Mouse (Mus musculus): ENCODE measurements at regions not wholly inside any gene's neighbourhood (a gene's known extent, or its start where the extent isn't known, plus 50 kb on each side); places are given as distances from the start of the nearest gene placed in this dataset.

- no peak for DNase-seq (ENCODE audit: low spot score)
These were observed 759.9 kb upstream of the Fam160b2 start for GRCm38 (mm10) chr14:71359581-71359980.

- DNase-seq (ENCODE audit: low spot score): no peak
These were observed 738.6 kb upstream of the Fam160b2 start for GRCm38 (mm10) chr14:71338219-71338618.

DNA sequence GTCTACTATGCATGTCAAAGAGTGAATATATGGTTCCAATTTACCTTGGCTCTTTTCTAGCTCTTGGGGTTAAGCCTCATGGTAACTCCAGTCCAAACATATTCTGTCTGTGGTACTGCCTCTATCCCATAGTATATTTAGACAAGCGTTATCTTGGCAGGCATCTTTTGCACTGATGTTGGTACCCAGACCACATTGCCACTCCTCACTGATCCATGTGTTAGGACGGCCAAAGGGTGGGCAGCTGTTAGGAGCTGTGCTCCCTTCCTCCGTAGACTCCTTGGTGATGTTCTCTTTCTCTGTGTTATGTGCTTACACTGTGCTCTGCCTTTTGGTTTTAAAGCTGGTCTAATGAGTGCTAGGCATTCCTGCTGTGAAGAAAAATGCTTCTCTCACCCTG lies 737.3 kb upstream of the Fam160b2 start:
- DNase-seq (ENCODE audit: low spot score): no peak

DNA sequence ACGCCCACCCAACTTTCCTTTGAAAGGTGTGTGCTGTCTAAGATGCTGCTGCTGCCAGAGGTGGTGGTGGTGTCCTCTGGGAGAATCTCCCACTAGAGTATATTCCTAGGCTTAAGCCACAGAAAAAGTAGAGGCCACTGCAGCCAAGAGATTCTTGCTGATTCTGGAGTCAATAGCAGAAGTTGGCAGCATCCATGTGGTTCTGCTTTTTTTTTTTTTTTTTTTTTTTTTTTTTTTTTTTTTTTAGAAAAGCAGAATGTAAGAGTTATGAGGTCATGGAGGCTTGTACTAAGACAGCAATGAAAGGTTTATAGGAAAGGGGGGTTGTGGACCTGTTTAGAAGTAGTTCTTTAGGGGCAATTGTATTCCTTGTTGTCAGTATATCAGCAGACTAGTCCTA lies 734.4 kb upstream of the Fam160b2 start:
- DNase-seq (ENCODE audit: low spot score): no peak

DNA sequence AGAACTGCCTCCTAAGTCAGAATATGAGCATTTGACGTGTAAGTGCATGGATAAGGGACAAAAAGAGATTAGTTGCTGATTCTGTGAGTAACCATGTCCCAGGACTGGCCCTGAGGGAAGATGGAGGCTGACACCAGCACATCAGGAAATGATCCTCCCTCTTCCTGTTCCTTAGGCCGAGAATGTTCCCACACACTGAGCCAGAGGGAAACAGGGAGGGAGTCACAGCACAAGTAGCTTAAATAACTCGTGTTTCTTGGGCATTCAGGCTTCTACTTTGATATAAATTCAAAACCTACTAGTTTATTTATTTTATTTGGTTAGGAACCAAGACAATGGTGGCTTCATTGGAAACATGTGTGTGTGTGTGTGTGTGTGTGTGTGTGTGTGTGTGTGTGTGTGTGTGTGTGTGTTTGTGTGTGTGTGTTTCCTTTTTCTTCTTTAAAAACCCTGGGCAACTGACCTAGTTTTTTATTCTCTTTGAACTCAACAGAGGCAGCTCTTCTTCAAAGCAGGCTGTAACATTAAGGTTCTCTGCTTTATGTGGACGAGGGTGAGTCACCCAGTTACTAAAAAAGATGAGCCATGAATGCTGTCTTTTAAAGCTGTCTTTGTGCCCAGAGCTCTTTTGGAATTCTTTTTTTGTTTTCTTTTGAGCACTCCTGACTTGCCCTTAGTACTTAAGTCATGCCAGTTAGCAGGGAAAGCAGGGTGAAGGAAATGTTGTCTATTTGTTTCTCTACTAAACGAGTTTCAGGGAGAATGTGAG lies 730.4 kb upstream of the Fam160b2 start:
- DNase-seq (ENCODE audit: low spot score): no peak

DNA sequence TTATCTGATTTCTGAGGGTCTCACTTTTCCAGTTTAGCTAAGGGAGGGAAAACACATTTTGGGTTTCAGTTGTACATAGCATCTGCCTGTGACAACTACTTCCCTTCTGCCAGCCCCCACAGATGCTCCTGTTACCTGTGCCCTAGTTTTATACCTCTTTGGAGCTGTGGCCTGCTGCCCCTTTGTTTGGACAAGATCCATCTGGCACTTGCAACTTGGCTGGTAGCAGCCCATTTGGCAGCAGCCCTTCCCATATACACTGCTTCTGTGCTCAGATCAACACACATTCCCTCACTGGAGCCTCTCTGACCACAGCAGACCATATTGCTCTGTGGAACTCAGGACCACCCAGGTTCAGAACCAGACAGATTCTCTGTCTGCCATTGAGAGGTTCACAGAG lies 728.0 kb upstream of the Fam160b2 start:
- no peak for DNase-seq (ENCODE audit: low spot score)

DNA sequence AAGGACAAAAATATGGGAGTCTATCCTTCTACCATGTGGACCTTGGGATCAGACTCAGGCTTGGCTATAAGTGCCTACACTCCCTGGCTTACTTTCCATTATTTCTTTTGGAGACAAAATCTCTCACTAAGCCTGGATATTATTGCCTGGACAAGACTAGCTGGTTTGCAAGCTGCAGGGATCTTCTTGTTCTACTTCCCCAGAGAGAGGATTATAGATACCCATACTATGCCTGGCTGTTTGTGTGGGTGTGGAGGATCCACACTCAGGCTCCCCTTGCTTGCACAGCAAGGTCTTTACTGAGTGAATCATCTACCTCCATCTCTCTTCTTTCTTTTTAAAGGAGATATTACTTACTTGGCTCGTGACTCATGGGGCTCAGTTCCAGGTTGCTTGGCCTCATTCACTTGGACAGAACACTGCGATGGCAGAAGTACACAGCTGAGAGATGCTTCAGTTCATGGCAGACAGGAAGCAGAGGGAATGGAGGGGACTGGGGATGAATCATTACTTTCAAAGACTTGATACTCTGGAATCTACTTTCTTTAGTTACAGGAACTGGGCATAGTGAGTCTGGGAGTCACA lies 727.0 kb upstream of the Fam160b2 start:
- no peak for DNase-seq (ENCODE audit: low spot score)

- DNase-seq (ENCODE audit: low spot score): no peak
These were observed 715.6 kb upstream of the Fam160b2 start for GRCm38 (mm10) chr14:71315228-71315627.

GRCm38 (mm10) chr14:71299755-71300154 lies 700.1 kb upstream of the Fam160b2 start:
- no peak for DNase-seq (ENCODE audit: low spot score)

GRCm38 (mm10) chr14:71281568-71281967 lies 681.9 kb upstream of the Fam160b2 start:
- DNase-seq (ENCODE audit: low spot score): no peak

GRCm38 (mm10) chr14:71276309-71276791 lies 676.7 kb upstream of the Fam160b2 start:
- DNase-seq (ENCODE audit: low spot score): no peak

DNA sequence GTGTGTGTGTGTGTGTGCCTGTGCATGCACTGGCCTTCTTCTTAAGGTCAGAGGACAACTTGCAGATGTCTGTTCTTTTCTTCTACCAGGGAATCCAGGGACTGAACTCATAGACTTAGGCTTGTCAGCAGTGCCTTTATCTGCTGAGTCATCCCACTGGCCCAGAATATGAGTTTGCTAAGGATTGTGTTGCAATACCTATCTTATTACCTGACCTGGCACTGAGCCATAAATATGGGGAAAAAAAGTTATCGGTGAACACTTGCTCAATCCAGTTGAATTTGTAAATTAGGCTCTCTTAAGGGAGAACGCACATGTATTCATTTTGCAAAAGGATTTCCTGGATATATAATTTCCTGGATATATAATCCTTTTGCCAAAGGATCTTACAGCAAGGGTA lies 672.8 kb upstream of the Fam160b2 start:
- no peak for DNase-seq (ENCODE audit: low spot score)

DNA sequence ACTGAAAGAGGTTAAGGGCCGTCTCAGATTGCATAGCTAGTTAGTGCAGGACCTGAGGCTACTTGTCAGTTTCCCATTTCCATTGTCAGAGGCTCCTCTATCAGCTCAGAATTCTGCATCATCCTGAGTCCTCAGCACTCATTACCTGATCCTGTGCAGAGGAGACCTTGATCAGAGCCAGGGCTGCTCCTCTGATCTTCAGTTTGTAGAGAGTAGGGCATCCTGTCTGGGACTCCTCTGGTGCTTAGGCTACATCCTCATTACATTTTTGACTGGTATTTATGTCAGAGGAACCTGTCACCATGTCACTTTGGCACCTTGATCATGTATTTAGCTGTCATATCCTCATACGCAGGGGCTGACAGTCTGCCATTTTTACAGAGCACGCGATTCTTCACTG lies 658.0 kb upstream of the Fam160b2 start:
- no peak for DNase-seq (ENCODE audit: low spot score)

GRCm38 (mm10) chr14:71254207-71254606 lies 654.6 kb upstream of the Fam160b2 start:
- no peak for DNase-seq (ENCODE audit: low spot score)

- no peak for DNase-seq (ENCODE audit: low spot score)
These were observed 652.5 kb upstream of the Fam160b2 start for GRCm38 (mm10) chr14:71252136-71252535.

- DNase-seq (ENCODE audit: low spot score): no peak
These were observed 651.5 kb upstream of the Fam160b2 start for GRCm38 (mm10) chr14:71251116-71251515.

- DNase-seq (ENCODE audit: low spot score): no peak
These were observed 649.8 kb upstream of the Fam160b2 start for GRCm38 (mm10) chr14:71249387-71249965.

DNA sequence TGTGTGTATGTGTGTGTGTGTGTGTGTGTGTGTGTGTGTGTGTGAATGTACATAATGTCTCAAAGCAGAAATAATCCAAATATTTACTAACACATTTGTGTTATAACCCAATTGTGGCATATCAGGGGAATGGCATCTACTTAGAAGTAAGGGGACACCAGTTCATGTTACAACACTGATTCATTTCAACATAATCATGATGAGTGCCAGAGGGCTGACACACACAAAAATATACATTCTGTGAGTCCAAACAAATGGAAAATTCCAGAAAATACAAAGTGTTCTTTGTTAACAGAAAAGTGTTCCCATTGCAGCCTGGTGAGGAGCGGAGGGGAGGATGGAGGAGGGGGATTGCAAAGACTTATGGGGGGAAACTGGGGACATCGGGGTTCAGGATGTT lies 648.9 kb upstream of the Fam160b2 start:
- no peak for DNase-seq (ENCODE audit: low spot score)

DNA sequence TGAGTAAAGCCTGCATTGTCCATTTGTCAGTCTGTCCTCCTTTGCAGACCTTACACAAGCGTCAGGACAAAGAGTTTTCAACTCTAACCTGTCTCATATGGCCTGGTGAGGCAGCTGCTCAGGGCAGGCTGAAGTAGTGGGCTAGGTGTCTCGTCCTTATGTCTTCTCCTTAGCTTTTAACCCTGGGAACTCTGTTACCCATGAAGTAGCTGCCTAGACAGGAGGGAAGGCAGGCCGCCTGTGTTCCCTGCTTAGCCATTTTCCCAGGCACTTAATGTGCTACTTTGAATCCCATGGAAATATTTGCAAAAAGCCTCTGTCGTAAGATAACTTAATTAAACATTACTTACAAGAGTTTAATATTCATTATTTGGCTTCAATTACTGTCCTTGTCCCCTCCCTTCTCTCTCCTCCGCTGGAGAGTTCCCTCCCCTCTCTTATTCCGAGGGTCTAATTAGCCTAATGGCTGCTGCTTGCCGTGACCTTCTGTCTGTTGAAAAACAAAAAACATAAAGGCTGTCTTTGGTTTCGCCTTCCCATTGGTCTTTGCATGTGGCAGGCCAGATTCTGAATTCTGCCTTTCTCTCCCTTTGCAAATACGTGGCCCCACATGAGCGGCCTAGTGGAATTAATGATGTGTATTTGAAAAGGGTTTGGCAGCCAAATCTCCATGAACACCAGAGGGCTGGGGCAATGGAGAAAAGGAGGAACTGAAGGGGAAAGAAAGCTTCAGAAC lies 642.2 kb upstream of the Fam160b2 start:
- no peak for DNase-seq (ENCODE audit: low spot score)

- DNase-seq (ENCODE audit: low spot score): no peak
These were observed 636.6 kb upstream of the Fam160b2 start for GRCm38 (mm10) chr14:71236192-71236591.

DNA sequence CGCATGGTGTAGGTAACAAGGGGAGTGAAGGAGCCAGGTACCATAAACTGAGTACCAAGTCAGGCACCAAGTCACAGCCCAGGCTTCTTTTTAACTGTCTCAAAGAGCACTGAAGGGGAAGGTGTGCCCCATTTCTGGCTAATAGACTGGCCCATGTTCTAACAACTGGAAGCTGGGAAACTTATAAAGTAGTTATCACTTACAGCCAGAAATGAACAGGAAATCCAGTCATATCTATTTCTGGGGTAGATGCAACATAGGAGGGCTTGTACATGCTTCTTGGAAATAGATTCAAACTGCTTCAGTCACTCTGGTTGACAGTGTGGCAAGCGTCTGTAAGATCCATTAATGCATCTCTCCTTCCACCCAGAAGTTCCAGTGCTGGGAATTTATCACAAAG lies 635.3 kb upstream of the Fam160b2 start:
- DNase-seq (ENCODE audit: low spot score): no peak

GRCm38 (mm10) chr14:71234276-71234675 lies 634.6 kb upstream of the Fam160b2 start:
- DNase-seq (ENCODE audit: low spot score): no peak

Data from ovary, adult 18-20 months (tissue).